Mouse (Mus musculus): ENCODE results near the gene Tnfrsf22.

DNA sequence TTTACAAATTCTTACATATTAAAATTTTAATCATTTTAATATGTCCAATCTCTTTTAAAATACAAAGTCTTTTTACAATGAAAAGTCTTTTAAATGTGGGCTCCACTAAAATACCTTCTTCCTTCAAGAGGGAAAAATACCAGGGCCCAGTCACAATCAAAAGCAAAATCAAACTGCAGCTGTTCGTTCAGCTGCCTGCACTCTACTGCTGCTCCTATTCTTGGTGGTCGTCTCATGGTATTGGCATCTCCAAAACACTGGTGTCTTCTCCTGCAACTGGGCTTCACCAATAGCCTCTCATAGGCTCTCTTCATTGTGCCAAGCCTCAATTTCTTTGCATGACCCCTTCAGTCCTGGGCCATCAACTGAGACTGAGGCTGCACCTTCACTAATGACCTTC, 14.0 kb upstream of the Tnfrsf22 start:
- no peak for TF ChIP-seq CTCF (IDR thresholded peaks at IDR 0.05; ENCODE audit: control insufficient read depth, insufficient read depth, low read length)
- TF ChIP-seq POLR2A (IDR thresholded peaks at IDR 0.05; ENCODE audit: borderline replicate concordance, control insufficient read depth, low read depth, low read length), result no peak

Measured in bone marrow, adult 2 months (tissue).